Mouse (Mus musculus) B cell, adult (primary cell): ENCODE measurements around the gene Gsk3b. TPM values are rescaled to one million over a fixed set of nuclear protein-coding genes. Genes with fewer than 3 reads are reported as not detected.

ENCODE experiments used
- total RNA-seq: library from RNA; stranded (reverse); gene quantifications from 4 replicates; pipeline ENCODE4 v1.2.4, GENCODE M21; 2023; ENCODE audit not compliant: inconsistent age

Gene Gsk3b
- total RNA-seq = 62.4 to 77.3 TPM (median 74.9 TPM) in 4 replicates

GRCm38 (mm10) chr16:38088629-38089446 is at the start of gene Gsk3b:
Gene Gsk3b, plus strand, starts transcription at chr16:38089001.

GRCm38 (mm10) chr16:38294685-38295348 is 206.0 kb downstream of the Gsk3b start, which contains the start of gene Nr1i2:
Gene Nr1i2, minus strand, starts transcription at chr16:38294824.

Other genes with a start within 250 kb of the Gsk3b start
- gene Gm36028, start 227.9 kb upstream of the Gsk3b start, total RNA-seq = 0.48 TPM in 1 of 4 replicates, not detected in the others
- gene Lrrc58, start 220.6 kb upstream of the Gsk3b start, total RNA-seq = 31.5 to 32.7 TPM (median 32.3 TPM) in 4 replicates
- gene Gpr156, start 172.5 kb upstream of the Gsk3b start, total RNA-seq = 2.8 to 3.8 TPM (median 3.5 TPM) in 4 replicates
- not detected in 4 replicates for gene Nr1i2, start 205.8 kb downstream of the Gsk3b start, total RNA-seq